Mouse (Mus musculus): Measurements from ENCODE around the gene Apoc3. TPM values are rescaled to one million over a fixed set of nuclear protein-coding genes. Genes with fewer than 3 reads are reported as not detected.
A peak's percentile ranks its signal among the peaks of the same experiment; 100 is the strongest.

Gene Apoc3
- total and polyA plus RNA-seq, 3 experiments = 1.4 TPM; not detected in 2

- Histone ChIP-seq H3K79me2 (replicated peaks; ENCODE audit: control insufficient read depth, insufficient read depth, low read length) (no peaks in the 10 kb centered on the region), H3K27me3 (ENCODE audit: control insufficient read depth, insufficient read depth, low read length) (no peaks in the 10 kb centered on the region), H3K4me1 (ENCODE audit: control insufficient read depth, insufficient read depth, low read length) (peaks cover 2% of the 10 kb centered on the region; the same call in 1 of the 2 replicates), H3K9ac (ENCODE audit: low read depth, low read length) (no peak overlapping the region), H3K36me3 (ENCODE audit: control insufficient read depth, insufficient read depth, low read length) (no peaks in the 10 kb centered on the region), H3K4me3 (no peak overlapping the region), H3K27ac (no peak overlapping the region)
- intact Hi-C loops (cut with DNase I) = no loop called here
- DNase-seq = no peak
- no peak for TF ChIP-seq CTCF (IDR thresholded peaks at IDR 0.05)
- no peak for TF ChIP-seq POLR2A (IDR thresholded peaks at IDR 0.05; ENCODE audit: insufficient read depth, low read depth, low read length)
- no peak for TF ChIP-seq EP300 (IDR thresholded peaks at IDR 0.05; ENCODE audit: insufficient read depth, low read depth, low read length)
- 91% methylated on average over 7 of the region's 7 CpGs for WGBS
Observed at GRCm38 (mm10) chr9:46256177-46256576, 20.7 kb upstream of the Apoc3 start.

DNA sequence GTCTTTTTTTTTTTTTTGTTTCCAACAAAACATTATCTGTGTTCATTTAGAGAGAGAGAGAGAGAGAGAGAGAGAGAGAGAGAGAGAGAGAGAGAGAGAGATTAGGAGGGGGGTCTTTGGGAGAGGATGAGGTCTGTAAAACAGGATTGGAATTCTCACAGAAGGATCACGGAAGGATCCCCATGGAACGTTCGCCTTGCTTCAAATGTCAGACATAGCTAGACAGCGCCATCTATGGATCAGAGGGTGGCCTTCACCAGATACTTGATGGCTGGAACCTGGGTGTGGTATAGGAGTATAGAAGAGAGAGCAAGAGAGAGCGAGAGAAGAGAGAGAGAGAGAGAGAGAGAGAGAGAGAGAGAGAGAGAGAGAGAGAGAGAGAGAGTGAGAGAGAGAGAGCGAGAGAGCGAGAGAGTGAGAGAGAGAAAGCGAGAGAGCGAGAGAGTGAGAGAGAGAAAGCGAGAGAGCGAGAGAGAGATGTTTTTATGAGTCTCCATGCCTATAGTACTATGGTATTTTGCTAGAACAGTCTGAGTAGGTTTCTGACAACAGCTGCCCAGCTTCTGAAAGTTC is 11.4 kb upstream of the Apoc3 start:
- Histone ChIP-seq H3K4me3 (no peak overlapping the region), H3K79me2 (replicated peaks; ENCODE audit: control insufficient read depth, insufficient read depth, low read length) (no peaks in the 10 kb centered on the region), H3K36me3 (ENCODE audit: control insufficient read depth, insufficient read depth, low read length) (no peaks in the 10 kb centered on the region), H3K27me3 (ENCODE audit: control insufficient read depth, insufficient read depth, low read length) (no peaks in the 10 kb centered on the region), H3K4me1 (ENCODE audit: control insufficient read depth, insufficient read depth, low read length) (no peaks in the 10 kb centered on the region), H3K9ac (ENCODE audit: low read depth, low read length) (no peak overlapping the region), H3K27ac (no peak overlapping the region)
- 22% methylated on average over 11 of the region's 11 CpGs for WGBS
- peak; percentile 41 to 56 for DNase-seq
- intact Hi-C loops (cut with DNase I) = loop anchor here (1.0 to 5.0 kb wide), 3 partner anchors 16 to 244 kb away; no protein-coding TSS in a partner anchor
- TF ChIP-seq POLR2A (IDR thresholded peaks at IDR 0.05; ENCODE audit: insufficient read depth, low read depth, low read length) = no peak
- TF ChIP-seq CTCF (IDR thresholded peaks at IDR 0.05) = peak; percentile 70
- peak; percentile 85; the same call in 1 of the 2 replicates for TF ChIP-seq EP300 (IDR thresholded peaks at IDR 0.05; ENCODE audit: insufficient read depth, low read depth, low read length)

GRCm38 (mm10) chr9:46243584-46243983 is 8.1 kb upstream of the Apoc3 start:
- H3K4me3 ChIP-seq = no peak overlapping the region
- WGBS = 25% methylated on average over 8 of the region's 8 CpGs
- no peak overlapping the region for H3K27ac ChIP-seq
- no peak overlapping the region for H3K9ac ChIP-seq (ENCODE audit: low read depth, low read length)
- intact Hi-C loops (cut with DNase I) = no loop called here
- DNase-seq = no peak
- no peaks in the 10 kb centered on the region for H3K27me3 ChIP-seq (ENCODE audit: control insufficient read depth, insufficient read depth, low read length)
- H3K79me2 ChIP-seq (replicated peaks; ENCODE audit: control insufficient read depth, insufficient read depth, low read length) = no peaks in the 10 kb centered on the region
- no peaks in the 10 kb centered on the region for H3K4me1 ChIP-seq (ENCODE audit: control insufficient read depth, insufficient read depth, low read length)
- TF ChIP-seq EP300 (IDR thresholded peaks at IDR 0.05; ENCODE audit: insufficient read depth, low read depth, low read length) (no peak), CTCF (IDR thresholded peaks at IDR 0.05) (no peak), POLR2A (IDR thresholded peaks at IDR 0.05; ENCODE audit: insufficient read depth, low read depth, low read length) (no peak)
- no peaks in the 10 kb centered on the region for H3K36me3 ChIP-seq (ENCODE audit: control insufficient read depth, insufficient read depth, low read length)

DNA sequence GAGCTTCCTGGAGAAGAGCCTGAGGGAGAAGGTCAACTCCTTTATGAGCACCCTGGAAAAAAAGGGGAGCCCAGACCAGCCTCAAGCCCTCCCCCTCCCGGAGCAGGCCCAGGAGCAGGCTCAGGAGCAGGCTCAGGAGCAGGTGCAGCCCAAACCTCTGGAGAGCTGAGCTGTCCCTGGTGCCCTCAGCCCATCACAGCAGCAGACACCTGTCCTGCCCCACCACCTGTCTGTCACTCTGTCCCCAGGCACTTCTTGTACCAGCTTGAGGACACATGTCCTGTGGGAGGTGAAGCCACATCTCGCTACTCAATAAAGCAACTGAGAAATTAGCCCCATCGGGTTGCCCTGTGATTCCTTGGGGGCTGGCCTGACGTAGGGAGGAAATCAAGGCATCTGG is 7.7 kb upstream of the Apoc3 start:
- no peak overlapping the region for H3K9ac ChIP-seq (ENCODE audit: low read depth, low read length)

GRCm38 (mm10) chr9:46241818-46242217 is 6.4 kb upstream of the Apoc3 start:
- Histone ChIP-seq H3K36me3 (ENCODE audit: control insufficient read depth, insufficient read depth, low read length) (no peaks in the 10 kb centered on the region), H3K9ac (ENCODE audit: low read depth, low read length) (no peak overlapping the region), H3K4me1 (ENCODE audit: control insufficient read depth, insufficient read depth, low read length) (no peaks in the 10 kb centered on the region), H3K4me3 (no peak overlapping the region), H3K27ac (no peak overlapping the region), H3K79me2 (replicated peaks; ENCODE audit: control insufficient read depth, insufficient read depth, low read length) (no peaks in the 10 kb centered on the region), H3K27me3 (ENCODE audit: control insufficient read depth, insufficient read depth, low read length) (no peaks in the 10 kb centered on the region)
- intact Hi-C loops (cut with DNase I) = no loop called here
- TF ChIP-seq POLR2A (IDR thresholded peaks at IDR 0.05; ENCODE audit: insufficient read depth, low read depth, low read length) (no peak), EP300 (IDR thresholded peaks at IDR 0.05; ENCODE audit: insufficient read depth, low read depth, low read length) (no peak), CTCF (IDR thresholded peaks at IDR 0.05) (no peak)
- 60% methylated on average over 2 of the region's 2 CpGs for WGBS
- no peak for DNase-seq

More for the DNA sequence above, 7.7 kb upstream of the Apoc3 start:
- H3K4me1 ChIP-seq (ENCODE audit: control insufficient read depth, insufficient read depth, low read length) = no peaks in the 10 kb centered on the region
- no peak overlapping the region for H3K27ac ChIP-seq
- H3K27me3 ChIP-seq (ENCODE audit: control insufficient read depth, insufficient read depth, low read length) = no peaks in the 10 kb centered on the region
- no peaks in the 10 kb centered on the region for H3K79me2 ChIP-seq (replicated peaks; ENCODE audit: control insufficient read depth, insufficient read depth, low read length)
- DNase-seq = no peak
- 42% methylated on average over 4 of the region's 4 CpGs for WGBS
- intact Hi-C loops (cut with DNase I) = no loop called here
- TF ChIP-seq CTCF (IDR thresholded peaks at IDR 0.05) (no peak), POLR2A (IDR thresholded peaks at IDR 0.05; ENCODE audit: insufficient read depth, low read depth, low read length) (no peak), EP300 (IDR thresholded peaks at IDR 0.05; ENCODE audit: insufficient read depth, low read depth, low read length) (no peak)
- no peak overlapping the region for H3K4me3 ChIP-seq
- no peaks in the 10 kb centered on the region for H3K36me3 ChIP-seq (ENCODE audit: control insufficient read depth, insufficient read depth, low read length)

GRCm38 (mm10) chr9:46240526-46241153 is 5.2 kb upstream of the Apoc3 start, which contains the start of gene Apoa4:
Apoa4 (plus strand) TSS chr9:46240696.
- Histone ChIP-seq H3K27ac (no peak within 1 kb of the TSS), H3K4me1 (ENCODE audit: control insufficient read depth, insufficient read depth, low read length) (no peaks in the 10 kb centered on the region), H3K36me3 (ENCODE audit: control insufficient read depth, insufficient read depth, low read length) (no peaks in the 10 kb centered on the region), H3K9ac (ENCODE audit: low read depth, low read length) (no peak within 1 kb of the TSS), H3K79me2 (replicated peaks; ENCODE audit: control insufficient read depth, insufficient read depth, low read length) (no peaks in the 10 kb centered on the region), H3K4me3 (no peak within 1 kb of the TSS), H3K27me3 (ENCODE audit: control insufficient read depth, insufficient read depth, low read length) (no peaks in the 10 kb centered on the region)
- 64% methylated on average over 7 of the region's 7 CpGs for WGBS
- TF ChIP-seq EP300 (IDR thresholded peaks at IDR 0.05; ENCODE audit: insufficient read depth, low read depth, low read length) = no peak
- no peak for TF ChIP-seq POLR2A (IDR thresholded peaks at IDR 0.05; ENCODE audit: insufficient read depth, low read depth, low read length)
- TF ChIP-seq CTCF (IDR thresholded peaks at IDR 0.05) = no peak
- no peak for DNase-seq
- intact Hi-C loops (cut with DNase I) = no loop called here
